Mouse (Mus musculus) embryonic facial prominence, embryonic 11.5 days (tissue): Measurements from ENCODE around the gene Tulp3. TPM values are rescaled to one million over a fixed set of nuclear protein-coding genes. Genes with fewer than 3 reads are reported as not detected.
"Not testable (repeated sequence)": the region's sequence is repeated elsewhere in the genome, so short reads cannot be mapped to it uniquely, and the experiment has no call there.

Experiments used
- ATAC-seq: fragments of 200-750 bp; cut with Nextera tagmentation; replicated peaks from 2 replicates; pipeline ENCODE4 v1.8.0; 2017; ENCODE audit warnings: low read depth; ENCODE audit not compliant: insufficient number of reproducible peaks, low FRiP score, low TSS enrichment
- DNase-seq: peaks from one replicate; pipeline ENCODE4 v3.0.0-alpha.2; 2015; ENCODE audit warnings: low spot score
- H3K27ac ChIP-seq: fragments of 300-500 bp; sonication (generic); replicated peaks from 2 replicates; pipeline ENCODE4 v1.5.1; 2014; ENCODE audit warnings: mild to moderate bottlenecking, low read depth, low read length, control low read depth
- H3K27me3 ChIP-seq: fragments of 300-500 bp; sonication (generic); 2 replicates; pipeline ENCODE4 v1.6.1; 2014; ENCODE audit warnings: mild to moderate bottlenecking, low read length, moderate library complexity, mixed read lengths; ENCODE audit not compliant: control insufficient read depth, insufficient read depth
- H3K36me3 ChIP-seq: fragments of 300-500 bp; sonication (generic); replicated peaks from 2 replicates; pipeline ENCODE4 v1.6.1; 2014; ENCODE audit warnings: low read depth, mild to moderate bottlenecking, low read length, moderate library complexity, mixed read lengths; ENCODE audit not compliant: control insufficient read depth, insufficient read depth
- H3K4me1 ChIP-seq: fragments of 300-500 bp; sonication (generic); 2 replicates; pipeline ENCODE4 v1.6.1; 2014; ENCODE audit warnings: low read length, mixed read lengths; ENCODE audit not compliant: control insufficient read depth, insufficient read depth
- H3K4me2 ChIP-seq: fragments of 300-500 bp; sonication (generic); 2 replicates; pipeline ENCODE4 v1.6.1; 2014; ENCODE audit warnings: low read depth, mild to moderate bottlenecking, control low read depth, low read length, moderate library complexity
- H3K4me3 ChIP-seq: fragments of 300-500 bp; sonication (generic); 2 replicates; pipeline ENCODE4 v1.5.1; 2014; ENCODE audit warnings: low read depth, low read length, control low read depth
- H3K9ac ChIP-seq: fragments of 300-500 bp; sonication (generic); replicated peaks from 2 replicates; pipeline ENCODE4 v1.6.1; 2014; ENCODE audit warnings: mild to moderate bottlenecking, control low read depth, low read length
- H3K9me3 ChIP-seq: fragments of 300-500 bp; sonication (generic); replicated peaks from 2 replicates; pipeline ENCODE4 v1.6.1; 2016; ENCODE audit warnings: mild to moderate bottlenecking, low read length, inconsistent platforms, mixed read lengths; ENCODE audit not compliant: control insufficient read depth
- WGBS: fragments of 180-500 bp; shearing (Covaris S2); extraction: QIAGEN DNeasy Blood & Tissue Kit; methylation state at CpG from one replicate; pipeline ENCODE4 v1.1.7; 2014; 5-methylcytosine and 5-hydroxymethylcytosine counted together
- polyA plus RNA-seq: library from polyadenylated mRNA; unstranded; fragments of >200 nt; fragmentation: Nextera tagmentation; extraction: Ambion mirVana; gene quantifications from 2 replicates; pipeline ENCODE4 v1.2.1, GENCODE M21; 2014

The Tulp3 gene
- polyA plus RNA-seq, 1 experiment from 2014 or later = 16.6 TPM

- DNase-seq (peak; percentile 85), ATAC-seq (peak; percentile 73)
- no peak overlapping the region for H3K9ac ChIP-seq
- no peak overlapping the region for H3K4me2 ChIP-seq
- H3K27me3 ChIP-seq = no peaks in the 10 kb centered on the region
- WGBS = 13% methylated on average over 4 of the region's 4 CpGs
- no peak overlapping the region for H3K4me3 ChIP-seq
- no peak overlapping the region for H3K27ac ChIP-seq
- peaks cover 5% of the 10 kb centered on the region for H3K36me3 ChIP-seq
- no peaks in the 10 kb centered on the region for H3K9me3 ChIP-seq
- H3K4me1 ChIP-seq = no peaks in the 10 kb centered on the region
Observed at GRCm38 (mm10) chr6:128318317-128318716, 37.3 kb downstream of the Tulp3 start.

DNA sequence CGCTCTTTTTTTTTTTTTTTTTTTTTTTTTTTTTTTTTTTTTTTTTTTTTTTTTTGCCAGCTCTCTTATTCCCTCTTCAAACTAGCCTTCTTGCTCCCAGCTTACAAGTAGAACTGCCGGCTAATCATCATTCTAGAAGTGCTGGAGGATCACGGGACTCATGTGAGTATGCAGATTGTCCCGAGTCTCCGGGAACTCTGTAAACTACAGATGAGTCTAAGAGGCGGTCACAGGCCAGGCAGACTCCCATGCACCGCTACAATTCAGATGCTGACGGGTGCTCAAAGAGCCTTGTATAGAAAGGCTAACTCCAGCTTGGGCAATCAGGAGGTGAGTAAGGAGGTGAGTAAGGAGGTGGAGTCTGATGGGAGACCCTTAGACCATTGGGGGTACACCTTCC, 40.1 kb downstream of the Tulp3 start:
- H3K4me2 ChIP-seq = no peak overlapping the region
- 82% methylated on average over 8 of the region's 8 CpGs for WGBS
- H3K27ac ChIP-seq = no peak overlapping the region
- no peak overlapping the region for H3K4me3 ChIP-seq
- no peak for ATAC-seq
- no peak for DNase-seq
- H3K27me3 ChIP-seq = no peaks in the 10 kb centered on the region
- H3K9ac ChIP-seq = no peak overlapping the region
- H3K4me1 ChIP-seq = no peaks in the 10 kb centered on the region
- no peaks in the 10 kb centered on the region for H3K9me3 ChIP-seq
- H3K36me3 ChIP-seq = no peaks in the 10 kb centered on the region

GRCm38 (mm10) chr6:128314796-128315195, 40.9 kb downstream of the Tulp3 start:
- Histone ChIP-seq H3K9ac (no peak overlapping the region), H3K27ac (no peak overlapping the region), H3K4me3 (no peak overlapping the region), H3K27me3 (no peaks in the 10 kb centered on the region), H3K9me3 (no peaks in the 10 kb centered on the region), H3K4me1 (no peaks in the 10 kb centered on the region), H3K36me3 (no peaks in the 10 kb centered on the region), H3K4me2 (no peak overlapping the region)
- ATAC-seq (no peak), DNase-seq (no peak)
- WGBS = 88% methylated on average over 6 of the region's 6 CpGs

GRCm38 (mm10) chr6:128308311-128308710, 47.3 kb downstream of the Tulp3 start:
- Histone ChIP-seq H3K4me2 (no peak overlapping the region), H3K27ac (no peak overlapping the region), H3K9ac (no peak overlapping the region), H3K27me3 (no peaks in the 10 kb centered on the region), H3K36me3 (no peaks in the 10 kb centered on the region), H3K4me3 (no peak overlapping the region), H3K9me3 (no peaks in the 10 kb centered on the region), H3K4me1 (no peaks in the 10 kb centered on the region)
- ATAC-seq = peak; percentile 70; the same call in 1 of the 2 replicates
- peak; percentile 83 for DNase-seq
- WGBS = 36% methylated on average over 4 of the region's 4 CpGs

DNA sequence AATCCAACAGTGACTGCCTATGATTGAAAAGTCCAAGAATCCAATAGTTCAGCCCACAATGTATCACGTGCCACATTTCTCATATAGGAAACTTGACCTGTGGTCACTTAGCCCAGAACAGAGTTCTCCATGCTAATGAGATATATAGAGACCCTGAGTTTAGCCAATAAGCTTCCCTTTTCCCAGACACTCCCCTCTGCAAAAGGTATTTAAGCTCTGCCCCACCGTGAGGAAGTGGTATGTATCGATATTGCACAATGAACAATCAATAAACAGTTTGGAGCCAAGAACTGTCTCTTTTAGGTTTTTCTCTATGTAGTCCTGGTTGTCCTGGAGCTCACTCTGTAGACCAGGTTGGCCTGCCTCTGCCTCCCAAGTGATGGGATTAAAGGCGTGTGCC, 50.9 kb downstream of the Tulp3 start:
- no peak overlapping the region for H3K27ac ChIP-seq
- DNase-seq = no peak
- H3K27me3 ChIP-seq = peaks cover 7% of the 10 kb centered on the region
- ATAC-seq = no peak
- no peak overlapping the region for H3K4me3 ChIP-seq
- no peak overlapping the region for H3K4me2 ChIP-seq
- WGBS = 79% methylated on average over 4 of the region's 4 CpGs
- H3K9ac ChIP-seq = no peak overlapping the region
- H3K36me3 ChIP-seq = no peaks in the 10 kb centered on the region
- H3K9me3 ChIP-seq = no peaks in the 10 kb centered on the region
- no peaks in the 10 kb centered on the region for H3K4me1 ChIP-seq

- DNase-seq, H3K27ac ChIP-seq, H3K36me3 ChIP-seq, H3K9ac ChIP-seq, H3K4me3 ChIP-seq, ATAC-seq, H3K4me1 ChIP-seq, H3K4me2 ChIP-seq, H3K9me3 ChIP-seq: not testable (repeated sequence)
- H3K27me3 ChIP-seq = peaks cover 10% of the 10 kb centered on the region
- 81% methylated on average over 3 of the region's 3 CpGs for WGBS
Observed at GRCm38 (mm10) chr6:128302640-128303039, 53.0 kb downstream of the Tulp3 start.

DNA sequence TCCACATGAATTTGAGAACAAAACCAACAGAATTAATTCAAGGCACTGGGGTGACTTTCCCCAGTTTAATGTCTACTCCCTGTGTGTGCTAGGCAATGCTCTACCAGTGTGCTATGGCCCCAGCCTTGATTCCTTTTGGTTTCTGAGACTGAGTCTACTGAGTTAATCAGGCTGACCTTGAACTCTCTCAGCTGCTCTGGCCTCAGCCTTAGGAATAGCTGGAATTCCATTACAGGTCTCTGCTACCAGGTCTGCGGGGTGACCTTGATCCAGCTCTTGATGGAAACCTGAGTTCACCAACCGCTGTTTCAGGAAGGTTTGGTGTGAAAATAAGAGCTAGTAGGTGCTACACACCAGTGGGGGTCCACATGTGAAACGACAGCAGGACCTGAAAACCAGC, 53.8 kb downstream of the Tulp3 start:
- no peaks in the 10 kb centered on the region for H3K4me1 ChIP-seq
- H3K9ac ChIP-seq = no peak overlapping the region
- H3K27ac ChIP-seq = no peak overlapping the region
- no peaks in the 10 kb centered on the region for H3K9me3 ChIP-seq
- ATAC-seq = no peak
- 79% methylated on average over 3 of the region's 3 CpGs for WGBS
- H3K36me3 ChIP-seq = no peaks in the 10 kb centered on the region
- H3K27me3 ChIP-seq = peaks cover 10% of the 10 kb centered on the region
- no peak overlapping the region for H3K4me3 ChIP-seq
- H3K4me2 ChIP-seq = no peak overlapping the region
- no peak for DNase-seq

- no peak overlapping the region for H3K9ac ChIP-seq
- H3K4me3 ChIP-seq = no peak overlapping the region
- DNase-seq (no peak), ATAC-seq (no peak)
- H3K27me3 ChIP-seq = peaks cover 10% of the 10 kb centered on the region
- H3K4me1 ChIP-seq = peaks cover under 1% of the 10 kb centered on the region; the same call in 1 of the 2 replicates
- WGBS = 45% methylated on average over 11 of the region's 11 CpGs
- H3K9me3 ChIP-seq = no peaks in the 10 kb centered on the region
- H3K27ac ChIP-seq = no peak overlapping the region
- H3K36me3 ChIP-seq = no peaks in the 10 kb centered on the region
- H3K4me2 ChIP-seq = no peak overlapping the region
Observed at GRCm38 (mm10) chr6:128301458-128301857, 54.2 kb downstream of the Tulp3 start.
